Mouse (Mus musculus) lung, postnatal 0 days (tissue): ENCODE measurements around the gene Timm8a2.

Experiments used
- CTCF ChIP-seq: IDR thresholded peaks from 2 replicates; pipeline ENCODE4 v1.5.1; 2016; ENCODE audit warnings: antibody characterized with exemption, mild to moderate bottlenecking
- EP300 ChIP-seq: IDR thresholded peaks from 2 replicates; pipeline ENCODE4 v1.6.1; 2016; ENCODE audit warnings: antibody characterized with exemption, mild to moderate bottlenecking, control low read depth

GRCm38 (mm10) chr14:122075485-122076200 lies 41.2 kb downstream of the Timm8a2 start:
- TF ChIP-seq EP300 (no peak), CTCF (no peak)
